Mouse (Mus musculus) heart, postnatal 10 days (tissue): Measurements from ENCODE around the gene Arcn1. TPM values are rescaled to one million over a fixed set of nuclear protein-coding genes. Genes with fewer than 3 reads are reported as not detected.
A peak's percentile ranks its signal among the peaks of the same experiment; 100 is the strongest.

Source experiments
- DNase-seq, 2 experiments: peaks; one replicate each; pipeline ENCODE4 v3.0.0; 2021
- intact Hi-C: fragments of 180-260 bp; cut with DNase I; formaldehyde crosslinking; loops from one replicate; pipeline ENCODE4 v1.15.1; 2025
- total RNA-seq, 2 experiments: library from RNA; stranded (reverse); gene quantifications; 2 replicates each; pipeline ENCODE4 v1.2.3; 2021

Gene Arcn1
- total RNA-seq, 2 experiments from 2014 or later, result 103 to 114 TPM

DNA sequence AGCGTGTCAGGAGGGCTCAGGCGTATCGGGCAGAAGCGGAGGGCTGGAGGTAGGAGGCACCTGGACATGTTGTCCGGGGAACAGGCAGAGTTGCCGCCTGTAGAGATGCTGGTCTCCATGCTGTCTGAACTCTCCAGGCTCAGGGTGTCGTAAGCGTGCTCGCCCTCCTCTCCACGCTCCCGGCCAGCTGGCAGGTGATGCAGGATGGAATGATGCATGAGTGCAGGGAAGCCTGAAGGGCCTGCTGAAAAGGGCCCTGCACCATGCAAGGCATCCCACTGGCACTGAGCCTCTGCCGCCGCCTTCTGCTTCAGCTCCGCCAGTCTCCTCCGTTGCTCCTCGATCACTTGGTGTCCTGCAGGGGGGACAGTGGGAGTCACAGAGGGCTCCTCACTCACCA lies 69.8 kb downstream of the Arcn1 start:
- intact Hi-C loops, result no loop called here
- DNase-seq, result no peak

DNA sequence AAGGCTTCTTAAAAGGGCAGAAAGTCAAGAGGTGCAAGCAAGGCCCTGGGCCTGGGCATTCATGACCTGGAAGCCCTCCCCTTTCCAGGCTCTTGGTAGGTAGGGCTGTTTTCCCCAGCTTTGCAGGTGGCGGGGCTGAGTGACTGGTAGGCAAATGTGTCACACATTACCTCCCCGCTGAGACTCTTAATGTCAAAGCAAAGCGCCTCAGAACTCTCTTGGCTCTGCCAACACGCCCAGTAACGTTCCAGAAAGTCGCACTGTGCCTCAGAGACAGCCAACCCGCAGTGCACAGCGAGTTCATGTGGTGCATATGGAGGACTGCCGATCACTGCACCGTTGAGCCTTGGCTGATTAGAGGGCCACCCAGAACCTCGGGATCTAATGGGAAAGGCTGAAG lies 74.6 kb downstream of the Arcn1 start:
- DNase-seq, result no peak
- intact Hi-C loops, result loop anchor here (5.0 kb wide), 1 partner anchor 39 kb away; no protein-coding TSS in a partner anchor

DNA sequence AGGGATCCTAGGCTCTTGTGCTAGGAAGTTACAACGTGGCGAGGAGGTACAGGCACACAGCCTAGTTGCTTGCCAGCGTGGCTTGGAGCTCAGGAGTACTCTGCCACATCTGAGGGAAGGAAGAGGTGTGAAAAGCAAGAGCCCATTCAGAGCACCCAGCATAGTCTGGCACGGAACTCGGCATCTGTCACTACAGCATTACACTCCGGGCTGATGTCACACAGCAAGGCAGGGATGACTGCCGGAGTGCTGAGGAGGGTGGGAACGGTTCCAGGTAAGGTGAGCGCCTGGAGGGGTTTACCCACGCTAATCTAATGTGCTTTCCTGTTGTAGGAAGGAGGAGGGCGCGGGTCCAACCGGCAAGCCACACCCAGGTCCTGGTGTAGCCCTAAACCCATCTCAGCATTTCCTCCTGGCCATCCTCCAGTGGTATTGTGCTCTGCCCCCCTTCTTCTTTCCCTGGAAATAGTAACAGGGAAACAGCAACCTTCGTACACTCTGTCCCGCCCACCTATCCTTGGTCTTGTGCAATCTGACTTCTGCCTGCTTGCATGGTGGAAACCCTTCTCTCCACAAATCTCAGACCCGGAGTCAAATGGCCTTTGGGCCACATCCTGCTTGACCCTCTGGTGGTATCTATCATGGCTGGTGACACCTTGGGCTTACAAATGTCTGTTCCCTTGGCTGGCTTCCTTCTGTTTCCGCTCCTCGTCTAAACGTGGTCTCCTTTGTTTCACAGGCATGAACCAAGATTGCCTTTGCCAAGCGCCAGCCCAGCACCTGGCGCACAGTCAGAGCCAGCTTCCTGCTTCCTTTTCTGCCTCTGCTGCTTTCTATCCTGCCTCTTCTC lies 75.7 kb downstream of the Arcn1 start:
- intact Hi-C loops, result loop anchor here (5.0 kb wide), 1 partner anchor 40 kb away; no protein-coding TSS in a partner anchor
- DNase-seq, result peak; percentile 72 to 73

Other genes with a start within 250 kb of the Arcn1 start
- under 1 TPM; 0.24 to 0.27 TPM for gene Cxcr5, start 206.0 kb downstream of the Arcn1 start, total RNA-seq
- gene Ddx6, start 163.0 kb downstream of the Arcn1 start, total RNA-seq, result 100 to 1,000 TPM in 1 of 2 experiments, 10 to 100 TPM in 1; 96.2 to 104 TPM
- gene Treh, start 94.6 kb downstream of the Arcn1 start, total RNA-seq, result not detected
- 100 to 1,000 TPM; 127 to 130 TPM for gene Phldb1, start 32.6 kb downstream of the Arcn1 start, total RNA-seq
- 10 to 100 TPM; 42.6 to 50.5 TPM for gene Ift46, start 63 bp upstream of the Arcn1 start, total RNA-seq
- gene Tmem25, start 31.5 kb upstream of the Arcn1 start, total RNA-seq, result 1 to 10 TPM; 6.7 to 7.4 TPM
- gene Ttc36, start 35.2 kb upstream of the Arcn1 start, total RNA-seq, result 1 to 10 TPM; 1.1 to 1.5 TPM
- gene Kmt2a, start 113.5 kb upstream of the Arcn1 start, total RNA-seq, result 10 to 100 TPM; 25.0 to 30.3 TPM
- gene Atp5l, start 152.9 kb upstream of the Arcn1 start, total RNA-seq, result 1,000 to 10,000 TPM; 1,370 to 1,379 TPM
- gene Ube4a, start 197.8 kb upstream of the Arcn1 start, total RNA-seq, result 10 to 100 TPM; 41.1 to 45.1 TPM
- gene Cd3g, start 212.6 kb upstream of the Arcn1 start, total RNA-seq, result 1 to 10 TPM; 1.2 to 1.3 TPM
- 1 to 10 TPM in 1 of 2 experiments, under 1 TPM in 1; 0.77 to 1.5 TPM for gene Cd3d, start 213.9 kb upstream of the Arcn1 start, total RNA-seq
- gene Cd3e, start 241.8 kb upstream of the Arcn1 start, total RNA-seq, result 1 to 10 TPM; 2.0 to 2.4 TPM